Mouse (Mus musculus) brain, embryonic 18.5 days (tissue): ENCODE results near the gene Slc25a17.

Source experiments
- DNase-seq: peaks from one replicate; pipeline ENCODE4 v3.0.0-alpha.2; 2012; ENCODE audit warnings: low read depth, low spot score

Gene Slc25a17

GRCm38 (mm10) chr15:81302151-81302808 lies 58.3 kb downstream of the Slc25a17 start:
- DNase-seq: no peak

- no peak for DNase-seq
Measured at GRCm38 (mm10) chr15:81301193-81302070, 59.2 kb downstream of the Slc25a17 start.

- no peak for DNase-seq
Measured at GRCm38 (mm10) chr15:81300520-81301069, 60.0 kb downstream of the Slc25a17 start.

GRCm38 (mm10) chr15:81299549-81299948 lies 61.1 kb downstream of the Slc25a17 start:
- no peak for DNase-seq

- no peak for DNase-seq
Measured at GRCm38 (mm10) chr15:81298213-81298612, 62.4 kb downstream of the Slc25a17 start.

- DNase-seq: no peak
Measured at GRCm38 (mm10) chr15:81297543-81297942, 63.1 kb downstream of the Slc25a17 start.

- DNase-seq: no peak
Measured at GRCm38 (mm10) chr15:81294897-81295296, 65.7 kb downstream of the Slc25a17 start.

GRCm38 (mm10) chr15:81294386-81294785 lies 66.2 kb downstream of the Slc25a17 start:
- DNase-seq: no peak

GRCm38 (mm10) chr15:81290747-81291146 lies 69.9 kb downstream of the Slc25a17 start:
- no peak for DNase-seq

- no peak for DNase-seq
Measured at GRCm38 (mm10) chr15:81290230-81290629, 70.4 kb downstream of the Slc25a17 start.

GRCm38 (mm10) chr15:81284121-81284734 lies 76.4 kb downstream of the Slc25a17 start:
- no peak for DNase-seq

- no peak for DNase-seq
Measured at GRCm38 (mm10) chr15:81278699-81279098, 81.9 kb downstream of the Slc25a17 start.

GRCm38 (mm10) chr15:81277928-81278327 lies 82.7 kb downstream of the Slc25a17 start:
- no peak for DNase-seq

- no peak for DNase-seq
Measured at GRCm38 (mm10) chr15:81273361-81273760, 87.3 kb downstream of the Slc25a17 start.

- no peak for DNase-seq
Measured at GRCm38 (mm10) chr15:81272305-81273053, 88.1 kb downstream of the Slc25a17 start.
